Mouse (Mus musculus) heart, postnatal 0 days (tissue): ENCODE measurements around the gene Pip4p1.

ENCODE experiments used
- CTCF ChIP-seq: IDR thresholded peaks from 2 replicates; pipeline ENCODE4 v1.5.1; 2016; ENCODE audit warnings: antibody characterized with exemption, control low read depth, low read depth
- EP300 ChIP-seq: IDR thresholded peaks from 2 replicates; pipeline ENCODE4 v1.6.1; 2016; ENCODE audit warnings: antibody characterized with exemption, low read depth

DNA sequence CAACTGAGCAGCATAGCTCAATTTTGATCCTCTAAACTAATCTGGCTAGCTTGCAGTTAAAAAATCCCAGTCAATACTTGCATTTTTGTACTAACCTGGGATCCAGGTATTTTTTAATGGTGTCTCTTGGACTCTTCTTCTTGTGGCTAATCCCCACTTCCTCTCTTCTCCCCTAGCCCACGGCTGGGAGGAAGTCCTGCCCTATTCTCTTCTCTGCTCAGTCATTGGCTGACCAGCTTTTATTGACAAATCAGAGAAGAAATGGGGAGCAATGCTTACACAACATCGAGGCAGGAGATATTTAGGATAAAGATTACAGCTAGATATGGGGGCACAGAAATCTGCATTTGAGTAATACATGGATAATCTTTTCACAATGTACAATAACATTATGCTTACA lies 8.3 kb upstream of the Pip4p1 start:
- TF ChIP-seq CTCF (no peak), EP300 (no peak)
